Mouse (Mus musculus) stomach, embryonic 15.5 days (tissue): ENCODE results near the gene Spef2. TPM values are rescaled to one million over a fixed set of nuclear protein-coding genes. Genes with fewer than 3 reads are reported as not detected.
"Not testable (repeated sequence)": the region's sequence is repeated elsewhere in the genome, so short reads cannot be mapped to it uniquely, and the experiment has no call there.

ENCODE experiments used
- ATAC-seq: fragments of 200-750 bp; cut with Nextera tagmentation; 2 replicates; pipeline ENCODE4 v1.8.0; 2017; ENCODE audit warnings: low read depth, moderate number of reproducible peaks, moderate TSS enrichment; ENCODE audit not compliant: insufficient read depth, low FRiP score
- H3K27ac ChIP-seq: fragments of 300-500 bp; sonication (generic); 2 replicates; pipeline ENCODE4 v1.5.1; 2015; ENCODE audit warnings: mild to moderate bottlenecking, inconsistent platforms
- H3K27me3 ChIP-seq: fragments of 300-500 bp; sonication (generic); replicated peaks from 2 replicates; pipeline ENCODE4 v1.6.1; 2015; ENCODE audit warnings: inconsistent platforms
- H3K36me3 ChIP-seq: fragments of 300-500 bp; sonication (generic); 2 replicates; pipeline ENCODE4 v1.6.1; 2015; ENCODE audit warnings: inconsistent platforms
- H3K4me1 ChIP-seq: fragments of 300-500 bp; sonication (generic); 2 replicates; pipeline ENCODE4 v1.6.1; 2015; ENCODE audit warnings: inconsistent platforms
- H3K4me2 ChIP-seq: fragments of 300-500 bp; sonication (generic); 2 replicates; pipeline ENCODE4 v1.6.1; 2015; ENCODE audit warnings: mild to moderate bottlenecking, inconsistent platforms
- H3K4me3 ChIP-seq: fragments of 300-500 bp; sonication (generic); replicated peaks from 2 replicates; pipeline ENCODE4 v1.5.1; 2015; ENCODE audit warnings: inconsistent platforms
- H3K9ac ChIP-seq: fragments of 300-500 bp; sonication (generic); 2 replicates; pipeline ENCODE4 v1.6.1; 2015; ENCODE audit warnings: inconsistent platforms
- H3K9me3 ChIP-seq: fragments of 300-500 bp; sonication (generic); 2 replicates; pipeline ENCODE4 v1.6.1; 2016; ENCODE audit warnings: inconsistent platforms
- WGBS: fragments of 180-500 bp; shearing (Covaris S2); methylation state at CpG from one replicate; pipeline ENCODE4 v1.1.7; 2015; 5-methylcytosine and 5-hydroxymethylcytosine counted together
- polyA plus RNA-seq: library from polyadenylated mRNA; unstranded; fragments of >200 nt; fragmentation: Nextera tagmentation; extraction: Ambion mirVana; gene quantifications from 2 replicates; pipeline ENCODE4 v1.2.1, GENCODE M21; 2015

The Spef2 gene
- polyA plus RNA-seq, 1 experiment from 2014 or later, result 0.14 TPM

GRCm38 (mm10) chr15:9713707-9714106, 35.0 kb downstream of the Spef2 start:
- Histone ChIP-seq H3K27me3 (no peaks in the 10 kb centered on the region), H3K9me3 (no peaks in the 10 kb centered on the region), H3K4me3 (no peak overlapping the region), H3K9ac (no peak overlapping the region), H3K4me2 (no peak overlapping the region), H3K27ac (no peak overlapping the region), H3K4me1 (no peaks in the 10 kb centered on the region), H3K36me3 (no peaks in the 10 kb centered on the region)
- 60% methylated on average over 3 of the region's 3 CpGs for WGBS
- no peak for ATAC-seq

- 76% methylated on average over 2 of the region's 2 CpGs for WGBS
Measured at GRCm38 (mm10) chr15:9710330-9710729, 38.3 kb downstream of the Spef2 start.

GRCm38 (mm10) chr15:9705830-9706450, 42.7 kb downstream of the Spef2 start:
- H3K27me3 ChIP-seq, result no peaks in the 10 kb centered on the region
- no peak for ATAC-seq
- H3K27ac ChIP-seq, result no peak overlapping the region
- no peak overlapping the region for H3K4me3 ChIP-seq
- no peak overlapping the region for H3K9ac ChIP-seq
- no peaks in the 10 kb centered on the region for H3K4me1 ChIP-seq
- 65% methylated on average over 2 of the region's 2 CpGs for WGBS
- no peaks in the 10 kb centered on the region for H3K36me3 ChIP-seq
- H3K4me2 ChIP-seq, result no peak overlapping the region
- no peaks in the 10 kb centered on the region for H3K9me3 ChIP-seq

More at GRCm38 (mm10) chr15:9710330-9710729, 38.3 kb downstream of the Spef2 start:
- no peaks in the 10 kb centered on the region for H3K9me3 ChIP-seq
- no peak for ATAC-seq
- H3K4me1 ChIP-seq, result no peaks in the 10 kb centered on the region
- no peak overlapping the region for H3K4me2 ChIP-seq
- no peak overlapping the region for H3K27ac ChIP-seq
- H3K36me3 ChIP-seq, result no peaks in the 10 kb centered on the region
- no peak overlapping the region for H3K4me3 ChIP-seq
- H3K9ac ChIP-seq, result no peak overlapping the region
- no peaks in the 10 kb centered on the region for H3K27me3 ChIP-seq

- H3K9me3 ChIP-seq, result no peaks in the 10 kb centered on the region
- H3K27me3 ChIP-seq, result no peaks in the 10 kb centered on the region
- no peaks in the 10 kb centered on the region for H3K36me3 ChIP-seq
- no peak overlapping the region for H3K4me3 ChIP-seq
- H3K9ac ChIP-seq, result no peak overlapping the region
- ATAC-seq, result no peak
- H3K4me1 ChIP-seq, result no peaks in the 10 kb centered on the region
- no peak overlapping the region for H3K27ac ChIP-seq
- H3K4me2 ChIP-seq, result no peak overlapping the region
Measured at GRCm38 (mm10) chr15:9701845-9702244, 46.8 kb downstream of the Spef2 start.

GRCm38 (mm10) chr15:9691721-9692120, 56.9 kb downstream of the Spef2 start:
- no peaks in the 10 kb centered on the region for H3K36me3 ChIP-seq
- ATAC-seq, result no peak
- no peaks in the 10 kb centered on the region for H3K27me3 ChIP-seq
- no peaks in the 10 kb centered on the region for H3K4me1 ChIP-seq
- H3K4me2 ChIP-seq, result no peak overlapping the region
- H3K9ac ChIP-seq, result no peak overlapping the region
- no peak overlapping the region for H3K27ac ChIP-seq
- no peak overlapping the region for H3K4me3 ChIP-seq
- H3K9me3 ChIP-seq, result no peaks in the 10 kb centered on the region

GRCm38 (mm10) chr15:9690845-9691244, 57.8 kb downstream of the Spef2 start:
- no peak for ATAC-seq
- Histone ChIP-seq H3K36me3 (no peaks in the 10 kb centered on the region), H3K27me3 (no peaks in the 10 kb centered on the region), H3K4me2 (no peak overlapping the region), H3K9ac (no peak overlapping the region), H3K27ac (no peak overlapping the region), H3K4me1 (no peaks in the 10 kb centered on the region), H3K4me3 (no peak overlapping the region), H3K9me3 (no peaks in the 10 kb centered on the region)
- WGBS, result 89% methylated on average over 5 of the region's 5 CpGs

- 64% methylated on average over 1 of the region's 1 CpGs for WGBS
- H3K9me3 ChIP-seq, result no peaks in the 10 kb centered on the region
- no peak overlapping the region for H3K9ac ChIP-seq
- H3K4me1 ChIP-seq, result no peaks in the 10 kb centered on the region
- H3K27ac ChIP-seq, result no peak overlapping the region
- H3K4me3 ChIP-seq, result no peak overlapping the region
- no peaks in the 10 kb centered on the region for H3K27me3 ChIP-seq
- H3K36me3 ChIP-seq, result no peaks in the 10 kb centered on the region
- no peak overlapping the region for H3K4me2 ChIP-seq
- ATAC-seq, result no peak
Measured at GRCm38 (mm10) chr15:9690436-9690835, 58.2 kb downstream of the Spef2 start.

- Histone ChIP-seq H3K9ac (no peak overlapping the region), H3K4me1 (no peaks in the 10 kb centered on the region), H3K27me3 (no peaks in the 10 kb centered on the region), H3K27ac (no peak overlapping the region), H3K9me3 (no peaks in the 10 kb centered on the region), H3K4me2 (no peak overlapping the region), H3K4me3 (no peak overlapping the region), H3K36me3 (no peaks in the 10 kb centered on the region)
- ATAC-seq, result no peak
- whole genome bisulfite sequencing, result 72% methylated on average over 4 of the region's 4 CpGs
Measured at GRCm38 (mm10) chr15:9683485-9683884, 65.2 kb downstream of the Spef2 start.

GRCm38 (mm10) chr15:9677343-9678036, 71.2 kb downstream of the Spef2 start:
- Histone ChIP-seq H3K27ac (no peak overlapping the region), H3K4me2 (no peak overlapping the region), H3K27me3 (no peaks in the 10 kb centered on the region), H3K9me3 (no peaks in the 10 kb centered on the region), H3K36me3 (no peaks in the 10 kb centered on the region), H3K9ac (no peak overlapping the region), H3K4me1 (no peaks in the 10 kb centered on the region), H3K4me3 (no peak overlapping the region)
- WGBS, result 75% methylated on average over 9 of the region's 9 CpGs
- no peak for ATAC-seq

GRCm38 (mm10) chr15:9668575-9668974, 80.1 kb downstream of the Spef2 start:
- 84% methylated on average over 4 of the region's 4 CpGs for WGBS
- no peaks in the 10 kb centered on the region for H3K27me3 ChIP-seq
- ATAC-seq, result no peak

GRCm38 (mm10) chr15:9664948-9665347, 83.7 kb downstream of the Spef2 start:
- H3K27me3 ChIP-seq, H3K36me3 ChIP-seq, H3K27ac ChIP-seq, H3K9ac ChIP-seq, H3K4me2 ChIP-seq, H3K4me3 ChIP-seq, H3K4me1 ChIP-seq, H3K9me3 ChIP-seq, ATAC-seq: not testable (repeated sequence)
- 87% methylated on average over 2 of the region's 2 CpGs for WGBS

More at GRCm38 (mm10) chr15:9668575-9668974, 80.1 kb downstream of the Spef2 start:
- Histone ChIP-seq H3K27ac (no peak overlapping the region), H3K4me1 (no peaks in the 10 kb centered on the region), H3K36me3 (no peaks in the 10 kb centered on the region), H3K4me2 (no peak overlapping the region), H3K4me3 (no peak overlapping the region), H3K9ac (no peak overlapping the region), H3K9me3 (no peaks in the 10 kb centered on the region)

GRCm38 (mm10) chr15:9661215-9661614, 87.5 kb downstream of the Spef2 start:
- no peak for ATAC-seq
- Histone ChIP-seq H3K4me3 (no peak overlapping the region), H3K27me3 (no peaks in the 10 kb centered on the region), H3K4me2 (no peak overlapping the region), H3K9ac (no peak overlapping the region), H3K36me3 (no peaks in the 10 kb centered on the region), H3K27ac (no peak overlapping the region), H3K9me3 (no peaks in the 10 kb centered on the region), H3K4me1 (no peaks in the 10 kb centered on the region)
- 66% methylated on average over 1 of the region's 1 CpGs for WGBS
